Mouse (Mus musculus) NIH3T3 (cell line): ENCODE results near the gene Acpp.
"Not testable (repeated sequence)": the region's sequence is repeated elsewhere in the genome, so short reads cannot be mapped to it uniquely, and the experiment has no call there.

Experiments used
- DNase-seq: peaks from one replicate; pipeline ENCODE4 v3.0.0-alpha.2; 2012; ENCODE audit warnings: low read depth

Acpp gene

GRCm38 (mm10) chr9:104337183-104337931 lies at the start of gene Acpp:
Acpp (minus strand) TSS chr9:104337748.
- DNase-seq: no peak

DNA sequence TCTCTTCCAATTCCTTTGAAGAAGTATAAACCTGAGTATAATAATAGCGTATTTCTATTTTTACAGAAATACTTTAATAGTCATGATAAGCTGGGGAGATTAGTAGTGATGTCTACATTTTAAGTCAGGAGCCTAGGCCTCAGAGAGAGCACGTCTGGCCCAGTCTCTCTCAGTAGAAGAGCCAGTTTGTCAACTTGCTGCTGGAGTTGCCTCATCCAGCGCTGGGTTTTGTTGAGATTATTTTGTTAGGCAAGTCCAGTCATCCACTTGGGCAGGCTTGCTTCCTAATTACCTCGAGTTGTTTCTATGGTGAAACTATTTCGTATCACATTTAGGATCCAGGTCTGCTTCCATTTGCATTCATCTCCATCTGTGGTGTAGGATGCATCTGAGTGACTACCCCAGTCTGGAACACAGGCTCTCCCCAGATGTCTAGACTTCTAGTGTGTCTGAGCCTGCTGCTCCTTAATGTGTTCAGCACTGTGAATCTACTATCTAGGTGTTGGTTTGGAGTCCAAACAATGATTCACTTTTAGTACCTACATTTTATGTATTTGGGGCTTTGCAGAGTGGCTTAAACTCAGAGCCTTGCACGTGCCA lies 45.1 kb upstream of the Acpp start:
- DNase-seq: no peak

DNA sequence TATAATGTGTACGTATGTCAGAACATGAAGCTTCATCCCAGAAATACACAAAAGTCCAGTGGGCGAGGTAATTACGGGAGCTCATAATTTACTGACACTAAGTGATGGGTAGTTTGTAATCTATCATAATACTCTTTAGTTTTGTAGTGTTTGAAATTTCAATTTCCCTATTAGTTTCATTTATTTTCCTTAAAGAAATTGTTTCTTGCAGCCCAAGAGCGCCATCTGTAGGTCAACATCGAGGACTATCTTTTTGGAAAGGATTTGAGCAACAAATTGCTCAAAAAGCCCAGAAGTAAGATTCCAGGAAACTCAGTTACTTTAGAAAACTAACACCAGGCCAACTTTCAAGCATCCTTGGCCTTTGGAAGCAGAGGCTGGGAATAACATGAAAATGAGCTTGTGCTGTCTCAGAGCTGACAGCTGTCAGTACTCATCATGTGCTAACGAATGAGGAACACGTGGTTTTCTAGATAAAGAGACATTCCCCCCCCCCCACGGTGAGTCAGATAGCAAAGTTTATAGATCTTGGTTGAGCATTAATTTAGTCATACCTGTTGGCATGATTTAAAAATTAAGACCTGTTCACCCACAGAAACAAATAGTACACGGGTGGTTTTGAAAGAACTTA lies 42.1 kb upstream of the Acpp start:
- peak; percentile 77 for DNase-seq

DNA sequence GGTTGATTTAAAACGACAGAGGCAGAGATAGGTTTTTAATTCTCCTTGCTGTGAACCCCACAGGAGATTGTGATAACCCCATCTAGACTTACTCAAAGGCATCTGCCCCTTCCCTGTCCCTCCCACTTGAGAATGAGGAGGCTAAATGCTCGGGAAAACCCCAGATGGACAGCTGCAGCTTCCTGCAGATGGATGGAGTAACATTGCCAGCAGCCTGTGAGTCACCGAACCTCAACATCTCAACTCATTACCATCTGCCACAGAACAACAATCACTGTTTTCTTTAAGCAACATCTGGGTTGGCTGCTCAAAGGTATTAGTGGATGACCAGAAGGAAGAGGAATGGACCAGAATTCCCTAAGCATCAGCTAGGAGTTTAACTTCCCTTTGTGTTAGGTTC lies 38.0 kb upstream of the Acpp start:
- peak; percentile 57 for DNase-seq

DNA sequence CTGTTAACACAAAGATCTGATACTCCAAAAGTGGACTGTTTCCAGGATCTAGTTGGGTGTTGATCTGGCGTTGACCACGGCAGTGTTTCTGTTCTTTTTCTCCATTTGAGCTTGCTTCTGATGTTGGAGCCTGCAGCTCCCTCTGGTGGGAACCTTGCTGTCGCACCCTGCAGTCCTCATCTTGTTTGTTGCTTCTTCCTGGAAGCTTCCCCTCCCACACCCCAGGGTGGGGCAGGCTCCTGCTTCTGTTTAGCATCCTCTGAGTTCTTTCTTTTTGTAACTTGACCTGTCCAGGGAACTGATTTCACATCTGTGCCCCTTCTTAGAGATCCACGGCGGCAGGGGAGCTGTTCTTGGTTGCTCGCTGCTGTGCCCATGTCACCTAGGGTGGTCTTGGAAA lies 35.7 kb upstream of the Acpp start:
- peak; percentile 54 for DNase-seq

- no peak for DNase-seq
Observed at GRCm38 (mm10) chr9:104366983-104367382, 29.4 kb upstream of the Acpp start.

DNA sequence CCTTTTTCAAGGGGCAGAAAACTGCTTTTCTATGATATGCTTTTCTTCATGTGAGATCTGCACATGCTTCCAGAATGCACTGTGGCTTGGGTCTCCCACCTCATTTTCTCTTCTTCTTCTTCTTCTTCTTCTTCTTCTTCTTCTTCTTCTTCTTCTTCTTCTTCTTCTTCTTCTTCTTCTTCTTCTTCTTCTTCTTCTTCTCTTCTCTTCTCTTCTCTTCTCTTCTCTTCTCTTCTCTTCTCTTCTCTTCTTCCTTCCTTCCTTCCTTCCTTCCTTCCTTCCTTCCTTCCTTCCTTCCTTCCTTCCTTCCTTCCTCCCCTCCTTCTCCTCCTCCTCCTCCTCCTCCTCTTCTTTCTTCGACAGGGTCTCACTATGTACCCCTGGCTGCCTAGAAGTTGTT lies 24.4 kb upstream of the Acpp start:
- not testable (repeated sequence) for DNase-seq

DNA sequence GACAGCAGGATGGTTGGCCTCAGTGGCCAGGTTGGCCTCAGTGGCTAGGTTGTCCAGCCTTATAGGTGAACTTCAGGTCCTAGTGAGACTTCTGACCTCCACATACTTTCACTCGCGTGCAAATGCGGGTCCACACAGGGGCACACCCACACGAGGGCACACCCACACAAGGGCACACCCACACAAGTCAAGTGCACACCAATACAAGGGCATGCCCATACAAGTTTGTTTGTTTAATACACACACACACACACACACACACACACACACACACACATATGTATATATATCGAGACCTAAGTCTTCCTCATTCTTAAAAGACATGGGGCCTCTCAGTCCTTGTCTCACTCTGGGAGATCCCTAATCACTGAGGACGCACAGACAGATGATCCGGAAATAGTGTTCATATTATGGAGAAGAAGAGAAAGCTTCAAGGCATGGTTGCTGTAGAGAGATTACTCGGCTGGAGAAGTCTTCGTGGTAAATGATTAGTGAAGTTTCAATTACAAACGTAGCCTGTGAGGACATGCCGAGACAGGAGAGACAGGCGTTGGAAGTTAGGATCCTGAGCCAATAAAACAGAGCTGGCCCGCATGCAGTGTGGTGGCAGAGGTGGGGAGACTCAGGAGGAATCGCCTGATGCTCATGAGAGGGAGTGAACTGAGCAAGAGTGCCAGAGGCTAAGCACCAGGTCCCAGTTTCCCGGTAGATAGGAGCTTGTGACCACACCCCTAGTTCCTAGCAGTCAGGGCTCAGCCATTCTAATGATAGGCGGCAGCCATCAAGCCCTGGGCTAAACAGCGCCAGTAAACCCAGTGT lies 23.7 kb upstream of the Acpp start:
- DNase-seq: no peak

DNA sequence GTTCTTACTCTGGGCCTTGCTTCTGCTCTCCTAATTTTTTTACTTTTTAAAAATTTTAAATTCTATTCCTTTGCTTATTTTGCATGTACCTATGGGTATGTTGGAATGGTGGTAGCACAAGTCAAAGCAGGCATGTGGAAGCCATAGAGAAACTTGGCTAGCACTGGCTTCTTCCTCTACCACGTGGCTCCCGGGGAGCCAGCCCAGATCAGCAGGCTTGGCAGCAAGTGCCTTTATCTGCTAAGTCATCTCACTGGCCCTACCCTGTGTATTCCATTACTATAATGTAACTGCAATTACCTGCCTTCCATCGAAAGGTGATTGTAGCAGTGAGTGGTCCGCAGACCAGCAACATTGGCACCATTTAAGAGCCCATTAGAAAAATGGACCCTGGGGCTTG lies 22.8 kb upstream of the Acpp start:
- DNase-seq: no peak

GRCm38 (mm10) chr9:104355521-104356270 lies 18.1 kb upstream of the Acpp start:
- DNase-seq: no peak

DNA sequence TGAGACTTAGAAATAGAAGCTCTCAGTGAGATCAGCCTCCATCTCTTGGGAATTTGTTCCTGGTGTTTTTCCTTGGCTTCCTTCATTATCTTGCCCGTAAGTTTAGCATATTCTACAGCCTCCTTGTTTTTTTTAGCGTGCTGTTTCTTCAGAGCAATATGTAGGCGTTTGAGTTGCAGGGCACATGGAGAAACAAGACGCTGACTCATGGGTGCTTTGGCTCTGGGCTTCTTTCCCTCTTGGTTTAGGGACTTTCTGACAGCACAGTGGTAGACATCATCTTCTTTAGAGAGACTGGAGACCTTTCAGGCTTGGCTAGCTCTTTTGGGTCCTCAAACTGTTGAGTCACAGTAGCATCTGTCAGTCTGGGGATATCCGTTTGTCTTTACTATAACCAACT lies 6.6 kb upstream of the Acpp start:
- DNase-seq: no peak

DNA sequence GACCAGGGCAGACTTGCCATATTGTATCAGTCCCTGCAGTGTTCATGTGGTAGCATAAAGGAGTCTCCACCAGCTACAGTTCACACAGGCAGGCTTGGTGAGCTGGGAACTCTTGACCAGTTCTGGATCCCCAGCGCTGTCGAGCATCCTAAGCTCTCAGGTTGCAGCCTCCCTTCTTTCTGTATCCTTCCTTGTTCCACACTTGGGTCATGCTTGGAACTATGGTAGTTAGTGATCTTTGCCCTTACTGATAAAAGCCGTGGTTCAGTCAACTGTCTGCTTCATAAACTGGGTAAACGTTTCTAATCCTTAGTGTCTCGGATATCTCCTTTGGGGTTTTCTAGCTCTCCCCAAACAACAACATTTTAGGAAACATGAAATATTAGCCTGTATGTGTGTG lies 1.9 kb upstream of the Acpp start:
- no peak for DNase-seq

DNA sequence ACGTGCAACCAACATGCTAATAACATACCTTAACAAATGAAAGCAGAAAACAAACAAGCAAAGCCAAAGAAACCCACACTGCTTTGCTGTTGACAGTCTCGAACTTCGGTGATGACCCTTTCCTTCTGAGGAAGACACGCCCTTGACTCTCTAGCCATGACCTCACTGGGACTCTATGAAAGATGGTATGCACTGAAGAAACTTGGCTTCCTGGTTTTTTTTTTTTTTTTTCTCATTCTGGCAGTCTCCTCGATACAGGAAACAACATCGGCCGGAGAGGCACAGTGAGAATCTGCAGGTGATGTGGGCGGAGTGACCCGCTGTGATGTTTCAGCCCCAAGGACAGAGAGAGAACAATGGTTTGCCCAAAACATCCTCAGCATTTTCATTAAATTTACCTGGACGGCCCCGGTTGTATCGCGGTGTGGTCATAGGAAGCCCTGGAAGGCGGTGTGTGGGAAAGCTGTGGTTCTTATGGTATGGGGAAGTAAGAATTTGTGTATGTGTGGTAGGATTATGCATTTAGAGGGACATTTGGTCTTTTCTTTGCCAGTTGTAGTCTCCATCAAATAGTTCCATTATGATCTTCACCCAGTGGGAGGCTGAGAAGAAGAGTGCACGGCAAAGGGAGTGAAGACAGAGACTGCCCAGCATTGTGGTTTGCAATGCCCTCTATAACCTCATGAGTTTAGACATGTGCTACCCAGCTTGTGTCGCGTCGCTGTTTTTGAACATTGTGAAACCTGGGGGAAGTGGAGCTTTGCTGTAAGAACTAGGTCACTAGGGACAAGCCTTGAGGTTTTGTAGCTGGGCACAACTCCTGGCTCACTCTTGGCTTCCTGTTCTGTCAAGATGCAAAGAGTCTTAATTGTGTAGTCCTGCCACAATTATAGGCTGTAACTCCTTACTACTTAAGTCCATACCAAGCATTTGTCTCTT lies 1.2 kb upstream of the Acpp start:
- no peak for DNase-seq

- DNase-seq: no peak
Observed at GRCm38 (mm10) chr9:104331301-104331700, 6.2 kb downstream of the Acpp start.

DNA sequence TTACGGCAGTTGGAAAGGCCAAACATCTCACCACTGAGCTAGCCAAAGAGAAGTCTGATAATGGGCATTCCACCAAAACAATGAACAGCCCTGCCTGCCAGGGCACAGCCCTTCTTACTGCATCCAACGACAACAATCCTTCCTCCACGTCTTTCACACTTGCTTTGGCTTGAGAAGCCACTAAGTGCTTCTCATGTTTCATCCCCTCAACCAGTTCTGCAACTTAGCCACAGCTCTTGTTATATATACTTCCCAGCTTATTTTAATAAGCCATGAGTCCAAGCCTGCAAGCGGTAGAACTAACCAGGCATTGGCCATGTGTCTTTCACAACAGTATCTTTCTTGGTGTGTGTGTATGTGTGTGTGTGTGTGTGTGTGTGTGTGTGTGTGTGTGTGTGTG lies 8.9 kb downstream of the Acpp start:
- no peak for DNase-seq

DNA sequence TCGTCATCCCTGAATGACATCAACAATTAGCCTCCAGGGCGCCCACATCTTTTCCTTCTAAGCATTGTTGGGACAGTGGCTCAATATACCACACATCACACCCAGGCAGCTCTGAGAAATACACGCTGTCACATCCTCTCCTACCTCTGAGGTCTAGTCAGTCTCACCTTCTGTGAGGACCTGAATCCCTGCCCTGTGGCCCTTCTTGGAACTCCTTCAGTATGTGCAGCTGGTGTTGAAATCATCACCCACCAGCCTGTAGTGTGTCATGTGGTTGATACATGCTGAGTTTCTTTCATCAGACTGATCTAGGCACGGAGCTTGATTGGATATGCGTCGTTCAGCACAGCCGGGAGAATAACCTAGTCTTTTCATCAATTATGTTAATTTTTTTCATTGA lies 16.0 kb downstream of the Acpp start:
- DNase-seq: no peak

DNA sequence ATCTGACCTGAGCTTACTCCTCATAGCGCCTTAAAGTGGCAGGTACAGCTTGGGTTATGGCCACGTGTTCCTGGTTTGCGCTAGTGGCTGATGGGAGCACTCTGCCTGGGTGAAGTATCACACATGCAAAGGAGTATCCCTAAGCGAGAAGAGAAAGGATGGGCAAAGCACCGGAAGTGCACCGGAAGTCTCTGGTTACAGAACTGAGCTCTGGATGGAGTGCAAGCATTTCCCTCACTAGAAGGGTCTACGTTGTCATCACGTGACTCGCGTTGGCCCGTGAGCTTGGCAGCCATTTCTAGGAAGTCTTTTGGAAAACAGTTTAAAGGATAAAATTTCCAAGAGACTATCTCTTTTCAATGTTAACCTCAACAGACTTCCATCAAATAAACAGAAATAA lies 21.2 kb downstream of the Acpp start:
- no peak for DNase-seq

DNA sequence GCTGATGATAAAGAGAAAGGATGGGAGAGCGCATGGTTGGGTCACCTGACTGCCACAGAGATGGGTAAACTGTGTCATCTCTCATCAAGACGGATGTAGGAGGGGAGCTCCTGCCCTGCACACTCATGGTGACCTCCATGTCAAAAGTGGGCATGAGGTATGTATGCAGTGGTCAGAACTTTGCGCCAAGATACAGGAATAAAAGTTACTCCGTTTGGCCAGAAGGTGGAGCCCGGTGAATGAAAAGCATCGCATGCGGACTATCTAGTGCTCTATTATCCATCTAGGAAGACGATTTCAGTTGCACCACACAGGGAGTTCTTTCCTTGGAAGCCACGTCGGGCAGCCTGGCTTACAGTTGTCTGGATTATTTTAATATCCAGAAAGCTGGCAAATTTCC lies 22.0 kb downstream of the Acpp start:
- DNase-seq: peak; percentile 63

GRCm38 (mm10) chr9:104306734-104307133 lies 30.8 kb downstream of the Acpp start:
- DNase-seq: peak; percentile 80

GRCm38 (mm10) chr9:104305333-104306111 lies 32.0 kb downstream of the Acpp start:
- DNase-seq: peak; percentile 18
